Comparison of ENCODE assay signal across 14 mouse cellular contexts in genomic region chr2:48378160-48378559, GRCm38 (mm10).
"Had no signal": no experiment of that assay in that cellular context is flagged by ENCODE, and none has a peak within 500 bp of the region (broad histone marks: within the 10 kb centered on the region; RNA-seq: fewer than 3 reads in every experiment).

No protein-coding gene starts in this region.

- H3K9me3 ChIP-seq: liver, embryonic 12.5 days; megakaryocyte, embryonic 14.5 days; midbrain, embryonic 13.5 days; midbrain, embryonic 15.5 days; neural tube, embryonic 12.5 days; stomach, embryonic 15.5 days had no signal

- H3K9ac ChIP-seq: liver, embryonic 12.5 days; liver, embryonic 14.5 days; midbrain, embryonic 13.5 days; midbrain, embryonic 15.5 days; neural tube, embryonic 12.5 days; stomach, embryonic 15.5 days had no signal

- H3K4me3 ChIP-seq: liver, embryonic 12.5 days; megakaryocyte, embryonic 14.5 days; midbrain, embryonic 13.5 days; midbrain, embryonic 15.5 days; neural tube, embryonic 12.5 days; stomach, embryonic 15.5 days had no signal

- ATAC-seq: liver, embryonic 12.5 days; midbrain, embryonic 13.5 days; midbrain, embryonic 15.5 days had no signal

- H3K27me3 ChIP-seq: liver, embryonic 12.5 days; megakaryocyte, embryonic 14.5 days; midbrain, embryonic 13.5 days; midbrain, embryonic 15.5 days; neural tube, embryonic 12.5 days; stomach, embryonic 15.5 days had no signal

- DNase-seq: liver; right cerebral cortex, postnatal 14 days; thymus, adult 2 months; thymus, postnatal 25 days; thymus, postnatal 4 days had no signal

- H3K36me3 ChIP-seq: liver, embryonic 12.5 days; midbrain, embryonic 13.5 days; midbrain, embryonic 15.5 days; neural tube, embryonic 12.5 days; stomach, embryonic 15.5 days had no signal

- H3K27ac ChIP-seq: liver, embryonic 12.5 days; liver, embryonic 14.5 days; macrophage; midbrain, embryonic 13.5 days; midbrain, embryonic 15.5 days; neural tube, embryonic 12.5 days; stomach, embryonic 15.5 days had no signal

- H3K4me2 ChIP-seq: liver, embryonic 12.5 days; midbrain, embryonic 11.5 days; midbrain, embryonic 13.5 days; midbrain, embryonic 15.5 days; neural tube, embryonic 12.5 days; stomach, embryonic 15.5 days had no signal

- H3K4me1 ChIP-seq: liver, embryonic 12.5 days; midbrain, embryonic 13.5 days; midbrain, embryonic 15.5 days; neural tube, embryonic 12.5 days; stomach, embryonic 15.5 days had no signal
